Mouse (Mus musculus) midbrain, embryonic 13.5 days (tissue): ENCODE results near the gene Pomt1. TPM values are rescaled to one million over a fixed set of nuclear protein-coding genes. Genes with fewer than 3 reads are reported as not detected.

Experiments used
- ATAC-seq: fragments of 200-750 bp; cut with Nextera tagmentation; 2 replicates; pipeline ENCODE4 v1.8.0; 2017; ENCODE audit warnings: mild to moderate bottlenecking, moderate TSS enrichment, moderate library complexity
- H3K27ac ChIP-seq: fragments of 300-500 bp; sonication (generic); 2 replicates; pipeline ENCODE4 v1.5.1; 2015; ENCODE audit warnings: inconsistent platforms, mild to moderate bottlenecking, moderate library complexity
- H3K27me3 ChIP-seq: fragments of 300-500 bp; sonication (generic); 2 replicates; pipeline ENCODE4 v1.6.1; 2015; ENCODE audit warnings: mild to moderate bottlenecking, inconsistent platforms
- H3K36me3 ChIP-seq: fragments of 300-500 bp; sonication (generic); 2 replicates; pipeline ENCODE4 v1.6.1; 2015; ENCODE audit warnings: mild to moderate bottlenecking, inconsistent platforms
- H3K4me1 ChIP-seq: fragments of 300-500 bp; sonication (generic); replicated peaks from 2 replicates; pipeline ENCODE4 v1.6.1; 2015; ENCODE audit warnings: inconsistent platforms
- H3K4me2 ChIP-seq: fragments of 300-500 bp; sonication (generic); replicated peaks from 2 replicates; pipeline ENCODE4 v1.6.1; 2015; ENCODE audit warnings: moderate library complexity, mild to moderate bottlenecking, inconsistent platforms
- H3K4me3 ChIP-seq: fragments of 300-500 bp; sonication (generic); replicated peaks from 2 replicates; pipeline ENCODE4 v1.5.1; 2015; ENCODE audit warnings: mild to moderate bottlenecking, inconsistent platforms
- H3K9ac ChIP-seq: fragments of 300-500 bp; sonication (generic); replicated peaks from 2 replicates; pipeline ENCODE4 v1.6.1; 2015; ENCODE audit warnings: mild to moderate bottlenecking, inconsistent platforms
- H3K9me3 ChIP-seq: fragments of 300-500 bp; sonication (generic); 2 replicates; pipeline ENCODE4 v1.6.1; 2016; ENCODE audit warnings: mild to moderate bottlenecking, inconsistent platforms
- WGBS: fragments of 180-500 bp; shearing (Covaris S2); methylation state at CpG from one replicate; pipeline ENCODE4 v1.1.7; 2015; 5-methylcytosine and 5-hydroxymethylcytosine counted together
- polyA plus RNA-seq: library from polyadenylated mRNA; unstranded; fragments of >200 nt; fragmentation: Nextera tagmentation; extraction: Ambion mirVana; gene quantifications from 2 replicates; pipeline ENCODE4 v1.2.1, GENCODE M21; 2015

Gene Pomt1
- polyA plus RNA-seq, 1 experiment from 2014 or later, result 28.2 TPM

DNA sequence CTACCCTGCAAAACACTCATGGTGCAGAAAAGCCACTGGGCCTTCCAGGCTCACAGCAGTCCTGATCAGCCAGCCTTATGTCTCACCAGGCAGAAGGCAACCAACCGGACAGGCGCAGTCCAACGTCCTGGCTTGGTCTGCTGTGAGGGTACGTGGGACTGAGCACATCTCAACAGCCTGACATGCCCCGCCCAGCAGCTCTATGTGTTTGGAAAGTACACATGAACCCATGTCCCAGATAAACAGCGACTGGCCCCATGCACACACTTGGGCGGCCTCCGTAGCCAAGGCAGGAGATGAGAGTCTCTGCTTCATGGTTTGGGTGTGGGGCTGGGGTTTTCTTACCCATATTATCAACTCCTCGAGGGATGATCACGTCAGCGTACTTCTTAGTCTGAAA is 19.9 kb downstream of the Pomt1 start:
- Histone ChIP-seq H3K9ac (no peak overlapping the region), H3K27ac (no peak overlapping the region), H3K36me3 (peaks cover 70% of the 10 kb centered on the region), H3K4me2 (no peak overlapping the region), H3K9me3 (no peaks in the 10 kb centered on the region), H3K27me3 (no peaks in the 10 kb centered on the region), H3K4me1 (peaks cover 15% of the 10 kb centered on the region), H3K4me3 (no peak overlapping the region)
- 93% methylated on average over 11 of the region's 11 CpGs for WGBS
- no peak for ATAC-seq

DNA sequence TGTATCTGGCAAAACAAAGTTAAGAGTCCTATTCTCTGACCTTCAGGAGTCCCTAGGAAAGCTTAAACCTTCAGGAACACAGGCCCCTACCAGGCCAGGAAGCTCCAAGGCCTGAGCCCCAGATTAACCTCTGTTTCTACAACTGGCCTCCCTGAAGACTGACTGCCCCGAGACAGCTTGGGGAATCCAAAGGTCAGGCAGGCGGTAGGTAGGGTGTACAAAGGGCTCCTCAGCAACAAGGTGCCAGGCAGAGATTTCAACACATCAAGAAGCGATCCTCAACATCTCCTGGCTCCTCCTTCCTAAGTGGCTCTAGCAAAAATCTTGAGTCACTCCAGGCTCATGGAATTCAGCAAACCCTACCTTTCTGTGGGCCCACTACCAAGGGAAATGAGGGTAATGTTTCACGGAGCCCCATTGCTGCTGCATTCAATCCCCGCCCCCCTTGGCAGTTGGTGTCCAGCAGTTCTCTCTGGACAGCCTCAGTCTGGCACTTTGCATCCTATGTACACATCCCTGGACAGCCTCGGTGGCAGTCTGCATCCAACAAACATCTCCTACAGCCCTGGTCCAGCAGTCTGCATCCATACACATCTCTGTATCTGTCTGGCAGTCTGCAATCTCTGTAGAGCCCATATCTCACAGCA is 22.6 kb downstream of the Pomt1 start:
- Histone ChIP-seq H3K36me3 (peaks cover 43% of the 10 kb centered on the region), H3K4me1 (peaks cover 15% of the 10 kb centered on the region), H3K4me3 (peak overlapping the region; percentile 86), H3K27me3 (no peaks in the 10 kb centered on the region), H3K9ac (peak overlapping the region; percentile 88), H3K9me3 (no peaks in the 10 kb centered on the region), H3K4me2 (peak overlapping the region; percentile 89), H3K27ac (no peak overlapping the region)
- ATAC-seq, result no peak
- WGBS, result 66% methylated on average over 6 of the region's 6 CpGs

DNA sequence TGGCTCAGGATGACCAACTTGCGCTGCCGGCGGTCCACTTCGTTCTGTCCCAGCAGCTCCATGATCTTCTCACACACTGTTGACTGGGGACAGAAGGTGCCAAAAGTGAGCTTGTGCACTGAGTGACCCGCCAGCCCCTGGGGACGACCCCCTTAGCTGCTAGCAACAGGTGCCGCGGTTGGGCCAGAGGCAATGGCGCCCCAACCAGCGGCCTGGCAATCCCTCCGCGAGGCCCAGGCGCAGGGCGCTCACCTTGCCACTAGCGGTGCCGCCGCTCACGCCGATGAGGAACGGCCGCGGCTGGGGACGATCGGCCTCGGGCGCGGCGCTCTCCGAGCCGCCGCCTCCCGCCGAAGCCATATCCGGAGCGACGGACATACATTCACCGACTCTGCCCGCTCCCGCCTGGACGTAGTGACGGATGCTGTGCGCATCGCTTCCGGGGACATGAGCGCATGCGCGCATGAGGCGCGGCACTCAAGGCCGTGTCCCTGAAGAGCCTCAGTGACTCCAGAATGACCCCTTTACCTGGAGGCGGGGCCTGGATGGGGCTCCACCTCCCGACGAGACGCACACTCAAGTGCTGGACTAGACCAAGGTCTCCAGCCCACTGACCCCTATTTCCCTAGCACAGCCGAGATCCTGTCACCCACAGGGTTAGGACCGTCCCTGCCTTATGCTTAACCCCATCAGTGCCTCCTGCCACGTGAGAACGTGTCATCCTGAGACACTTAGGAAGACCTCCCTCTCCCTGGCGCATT is 23.4 kb downstream of the Pomt1 start, which contains the start of gene Uck1:
Gene Uck1, minus strand, starts transcription at position 503 of the 761 bp plus-strand sequence.
- Histone ChIP-seq H3K36me3 (peaks cover 34% of the 10 kb centered on the region), H3K27ac (peak within 1 kb of the TSS; percentile 67; the same call in 1 of the 2 replicates), H3K9me3 (no peaks in the 10 kb centered on the region), H3K9ac (peak within 1 kb of the TSS; percentile 88), H3K4me1 (peaks cover 15% of the 10 kb centered on the region), H3K4me2 (peak within 1 kb of the TSS; percentile 89), H3K4me3 (peak within 1 kb of the TSS; percentile 86), H3K27me3 (no peaks in the 10 kb centered on the region)
- peak; percentile 94 for ATAC-seq
- WGBS, result under 1% methylated on average over 59 of the region's 59 CpGs

DNA sequence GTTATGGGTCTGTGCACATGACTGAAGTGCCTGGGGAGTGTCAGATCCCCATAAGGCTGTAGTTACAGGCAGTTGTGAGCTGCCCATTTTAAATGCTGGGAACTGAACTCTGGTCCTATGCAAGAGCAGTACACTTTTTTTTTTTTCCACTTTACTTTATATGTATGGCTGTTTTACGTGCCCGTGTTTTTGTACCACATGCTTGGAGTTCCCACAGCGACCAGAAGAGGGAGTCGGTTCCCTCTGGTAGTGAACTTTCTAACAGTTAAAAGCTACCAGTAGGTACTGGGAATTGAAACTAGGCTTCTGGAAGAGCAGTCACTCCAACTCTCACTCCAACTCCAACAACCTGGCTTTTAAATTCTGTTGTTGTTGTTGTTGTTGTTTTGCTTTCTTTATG is 24.2 kb downstream of the Pomt1 start:
- H3K4me1 ChIP-seq, result peaks cover 15% of the 10 kb centered on the region
- peak; percentile 16; the same call in 1 of the 2 replicates for ATAC-seq
- H3K27me3 ChIP-seq, result no peaks in the 10 kb centered on the region
- H3K4me2 ChIP-seq, result peak overlapping the region; percentile 89; the same call in 1 of the 2 replicates
- H3K9ac ChIP-seq, result no peak overlapping the region
- no peaks in the 10 kb centered on the region for H3K9me3 ChIP-seq
- H3K36me3 ChIP-seq, result peaks cover 30% of the 10 kb centered on the region
- no peak overlapping the region for H3K27ac ChIP-seq
- WGBS, result 39% methylated on average over 4 of the region's 4 CpGs
- no peak overlapping the region for H3K4me3 ChIP-seq

DNA sequence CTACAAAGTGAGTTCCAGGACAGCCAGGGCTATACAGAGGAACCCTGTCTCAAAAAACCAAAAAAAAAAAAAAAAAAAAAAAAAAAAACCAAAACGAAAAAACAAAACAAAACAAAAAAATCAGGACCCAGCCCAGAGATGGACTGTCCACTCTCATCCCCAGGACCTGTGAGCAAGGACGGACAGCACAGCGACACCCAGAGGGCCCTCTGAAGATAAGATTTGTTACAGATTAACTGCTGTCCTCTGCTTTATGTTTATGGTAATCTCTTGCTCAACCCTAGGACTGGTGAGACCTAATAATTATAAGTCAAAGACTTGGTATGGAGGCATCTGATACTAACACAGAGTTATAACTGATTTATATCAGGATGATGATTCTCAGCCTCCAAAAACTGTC is 39.4 kb downstream of the Pomt1 start:
- Histone ChIP-seq H3K4me3 (no peak overlapping the region), H3K4me2 (no peak overlapping the region), H3K27ac (no peak overlapping the region), H3K9ac (no peak overlapping the region), H3K36me3 (peaks cover 42% of the 10 kb centered on the region), H3K4me1 (no peaks in the 10 kb centered on the region), H3K9me3 (no peaks in the 10 kb centered on the region), H3K27me3 (no peaks in the 10 kb centered on the region)
- ATAC-seq, result no peak
- WGBS, result 92% methylated on average over 3 of the region's 3 CpGs

DNA sequence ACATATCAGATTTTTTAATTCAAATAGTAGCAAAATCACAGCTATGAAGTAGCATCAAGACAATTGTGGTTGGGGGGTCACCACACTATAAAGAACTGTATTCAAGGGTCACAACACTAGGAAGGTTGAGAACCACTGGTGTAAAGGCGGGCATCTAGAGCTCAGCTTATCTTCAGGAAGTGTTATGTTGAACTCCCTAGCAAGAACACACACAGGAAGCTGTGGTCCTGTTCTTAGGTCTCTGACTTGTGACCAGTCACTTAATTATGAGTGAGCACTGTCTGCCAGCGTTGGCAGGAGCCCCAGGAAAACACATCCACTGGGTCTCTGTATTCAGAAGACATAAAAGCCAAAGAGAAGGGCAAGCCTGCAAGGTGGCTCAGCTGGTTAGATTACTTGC is 45.9 kb downstream of the Pomt1 start:
- no peak for ATAC-seq
- H3K36me3 ChIP-seq, result peaks cover 80% of the 10 kb centered on the region
- 88% methylated on average over 2 of the region's 2 CpGs for WGBS
- no peak overlapping the region for H3K27ac ChIP-seq
- H3K27me3 ChIP-seq, result no peaks in the 10 kb centered on the region
- H3K9me3 ChIP-seq, result no peaks in the 10 kb centered on the region
- H3K4me2 ChIP-seq, result no peak overlapping the region
- peaks cover 12% of the 10 kb centered on the region for H3K4me1 ChIP-seq
- no peak overlapping the region for H3K9ac ChIP-seq
- no peak overlapping the region for H3K4me3 ChIP-seq

DNA sequence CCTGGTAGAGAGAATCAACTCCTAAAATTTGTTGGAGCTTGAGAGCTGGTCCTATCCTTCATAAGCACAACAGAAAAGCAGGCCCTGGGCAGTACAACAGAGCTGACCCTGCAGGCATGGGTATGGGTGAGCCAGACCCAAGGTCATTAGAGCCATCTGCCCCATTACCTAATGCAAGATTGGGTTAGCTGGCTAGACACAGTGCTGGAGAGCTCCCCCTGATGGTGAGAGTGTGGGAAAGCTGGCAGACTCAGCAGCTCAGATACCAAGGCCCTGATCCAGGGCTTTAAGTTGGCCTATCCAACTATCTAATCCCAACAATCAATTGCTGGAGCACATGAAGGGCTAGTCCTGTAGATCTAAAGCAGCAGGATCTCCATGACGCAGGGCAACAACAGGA is 46.3 kb downstream of the Pomt1 start:
- 92% methylated on average over 1 of the region's 1 CpGs for WGBS
- H3K27ac ChIP-seq, result no peak overlapping the region
- H3K4me1 ChIP-seq, result peaks cover 13% of the 10 kb centered on the region
- no peak overlapping the region for H3K4me3 ChIP-seq
- peaks cover 76% of the 10 kb centered on the region for H3K36me3 ChIP-seq
- ATAC-seq, result no peak
- H3K9me3 ChIP-seq, result no peaks in the 10 kb centered on the region
- H3K4me2 ChIP-seq, result no peak overlapping the region
- no peak overlapping the region for H3K9ac ChIP-seq
- no peaks in the 10 kb centered on the region for H3K27me3 ChIP-seq

DNA sequence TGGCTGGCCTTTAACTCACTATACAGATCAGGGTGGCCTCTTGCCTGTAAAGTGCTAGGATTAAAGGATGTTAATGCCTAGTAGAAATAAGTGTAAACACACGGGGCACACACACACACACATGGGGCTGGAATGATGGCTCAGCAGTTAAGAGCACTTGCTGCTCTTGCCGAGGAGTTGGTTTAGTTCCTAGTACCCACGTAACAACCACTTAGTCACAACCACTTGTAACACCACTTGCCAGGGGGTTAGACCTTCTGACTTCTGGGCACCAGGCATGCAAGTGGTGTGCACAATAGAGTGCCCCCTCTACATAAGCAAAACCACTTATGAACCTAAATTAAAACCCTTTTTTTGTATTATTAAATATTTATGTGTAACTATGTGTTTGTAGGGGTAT is 47.6 kb downstream of the Pomt1 start:
- Histone ChIP-seq H3K4me2 (no peak overlapping the region), H3K9ac (no peak overlapping the region), H3K36me3 (peaks cover 63% of the 10 kb centered on the region), H3K9me3 (no peaks in the 10 kb centered on the region), H3K27me3 (no peaks in the 10 kb centered on the region), H3K4me3 (no peak overlapping the region), H3K4me1 (peaks cover 18% of the 10 kb centered on the region), H3K27ac (no peak overlapping the region)
- WGBS, result 95% methylated on average over 3 of the region's 3 CpGs
- ATAC-seq, result no peak

DNA sequence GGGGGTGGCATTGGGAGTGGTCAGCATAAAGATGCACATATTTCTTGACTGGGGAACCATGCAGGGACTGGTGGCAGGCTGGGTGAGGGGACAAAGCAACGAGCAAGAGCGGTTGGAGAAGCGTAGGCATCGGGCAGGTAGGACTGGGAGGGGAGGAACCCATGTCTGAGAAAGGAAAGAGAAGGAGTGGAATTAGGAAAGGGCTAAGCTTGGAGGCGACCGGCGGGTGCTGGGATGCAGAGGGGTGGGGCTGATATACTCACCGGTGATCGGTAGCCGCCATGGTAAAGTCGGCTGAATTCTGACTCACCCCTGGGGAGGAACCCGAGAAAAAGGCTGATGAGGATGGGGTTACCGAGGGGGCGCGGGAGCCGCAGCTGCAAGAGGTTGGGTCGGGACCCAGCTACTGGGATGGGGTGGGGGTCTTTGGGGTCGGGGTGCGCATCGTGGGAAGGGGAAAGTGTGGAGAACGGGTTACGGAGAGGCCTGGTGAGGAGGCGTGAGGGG is 51.0 kb downstream of the Pomt1 start, which contains the start of gene Golga2:
Gene Golga2, plus strand, starts transcription at position 51 of the 507 bp plus-strand sequence.
- peak; percentile 19; the same call in 1 of the 2 replicates for ATAC-seq
- H3K4me2 ChIP-seq, result peak within 1 kb of the TSS; percentile 92
- WGBS, result 0% methylated on average over 23 of the region's 23 CpGs
- H3K9ac ChIP-seq, result peak within 1 kb of the TSS; percentile 94
- peak within 1 kb of the TSS; percentile 92 for H3K4me3 ChIP-seq
- H3K27ac ChIP-seq, result peak within 1 kb of the TSS; percentile 67
- H3K4me1 ChIP-seq, result peaks cover 24% of the 10 kb centered on the region
- H3K36me3 ChIP-seq, result peaks cover 36% of the 10 kb centered on the region
- no peaks in the 10 kb centered on the region for H3K27me3 ChIP-seq
- H3K9me3 ChIP-seq, result no peaks in the 10 kb centered on the region

DNA sequence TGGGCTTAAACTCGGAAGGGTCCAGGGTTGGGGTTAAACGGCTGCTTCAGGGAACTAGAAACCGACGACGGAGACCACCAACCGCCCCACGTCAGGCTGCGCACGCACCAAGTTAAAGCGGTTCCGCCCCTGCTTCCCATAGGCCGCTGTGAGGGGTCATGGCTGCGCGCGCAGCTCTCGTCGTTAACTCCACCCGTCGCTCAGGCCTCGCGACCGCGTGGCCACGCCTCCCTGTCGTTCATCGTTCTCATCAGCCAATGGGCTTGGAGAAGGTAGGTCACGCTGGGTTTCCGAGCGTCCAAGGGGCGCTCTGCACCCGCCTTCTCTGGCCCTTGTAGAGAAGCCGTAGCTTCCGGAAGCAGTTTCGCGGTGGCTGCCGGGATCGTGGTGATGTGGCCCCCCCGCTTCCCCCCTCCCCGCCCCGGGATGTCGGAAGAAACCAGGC is 51.6 kb downstream of the Pomt1 start, which contains the start of gene Swi5:
Gene Swi5, minus strand, starts transcription at position 153 of the 445 bp plus-strand sequence.
- WGBS, result under 1% methylated on average over 41 of the region's 41 CpGs
- Histone ChIP-seq H3K9me3 (no peaks in the 10 kb centered on the region), H3K4me3 (peak within 1 kb of the TSS; percentile 92), H3K27me3 (no peaks in the 10 kb centered on the region), H3K27ac (peak within 1 kb of the TSS; percentile 67), H3K36me3 (peaks cover 36% of the 10 kb centered on the region), H3K9ac (peak within 1 kb of the TSS; percentile 94), H3K4me1 (peaks cover 24% of the 10 kb centered on the region), H3K4me2 (peak within 1 kb of the TSS; percentile 92)
- peak; percentile 99 for ATAC-seq

DNA sequence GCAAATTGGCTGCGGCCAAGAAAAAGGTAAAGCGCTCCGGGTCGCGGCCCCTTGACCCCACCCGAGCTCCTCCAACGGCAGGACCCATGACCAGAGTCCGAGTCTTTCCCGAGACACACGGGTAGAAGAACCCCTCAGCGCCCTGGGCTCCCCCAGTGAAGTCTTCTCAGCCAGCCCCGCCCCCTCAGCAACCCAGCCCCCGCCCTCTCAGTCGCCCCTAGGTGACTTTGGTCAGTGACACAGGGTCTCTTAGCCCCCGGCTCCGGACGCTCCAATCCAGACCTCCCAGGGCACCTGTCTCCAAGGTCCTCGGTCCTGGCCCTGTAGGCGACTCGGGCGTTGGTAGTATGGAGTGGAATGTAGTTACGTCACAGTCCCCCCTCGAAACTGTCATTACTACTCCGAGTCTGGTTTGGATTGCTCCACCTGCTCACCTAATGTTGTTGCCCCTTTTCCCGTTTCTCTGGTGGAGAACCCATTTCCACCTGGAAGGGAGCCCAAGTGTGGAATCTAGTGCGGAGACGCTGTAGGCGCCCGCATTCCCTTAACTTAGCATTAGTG is 52.1 kb downstream of the Pomt1 start:
- peak; percentile 74 for ATAC-seq
- Histone ChIP-seq H3K9me3 (no peaks in the 10 kb centered on the region), H3K27ac (peak overlapping the region; percentile 62; the same call in 1 of the 2 replicates), H3K36me3 (peaks cover 35% of the 10 kb centered on the region), H3K4me3 (peak overlapping the region; percentile 92), H3K4me1 (peaks cover 24% of the 10 kb centered on the region), H3K27me3 (no peaks in the 10 kb centered on the region), H3K4me2 (peak overlapping the region; percentile 91), H3K9ac (peak overlapping the region; percentile 93)
- WGBS, result 4% methylated on average over 27 of the region's 29 CpGs

DNA sequence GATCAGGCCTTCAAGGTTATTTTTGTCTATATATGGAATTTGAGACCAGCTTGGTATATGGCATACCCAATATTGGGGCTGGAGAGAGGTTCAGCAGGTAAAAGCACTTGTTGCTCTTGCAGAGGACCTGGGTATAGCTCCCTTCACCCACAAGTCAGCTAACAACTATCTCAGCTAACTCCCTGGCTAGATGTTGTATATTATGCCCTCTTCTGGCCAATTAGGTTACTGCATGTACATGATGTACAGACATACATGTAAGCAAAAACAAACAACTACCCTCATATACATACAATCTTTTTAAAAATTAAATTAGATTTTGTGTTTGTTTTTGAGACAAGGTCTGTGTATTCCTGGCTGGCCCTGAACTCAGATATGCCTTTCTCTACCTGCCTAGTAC is 53.2 kb downstream of the Pomt1 start:
- Histone ChIP-seq H3K9ac (no peak overlapping the region), H3K4me1 (peaks cover 24% of the 10 kb centered on the region), H3K27me3 (no peaks in the 10 kb centered on the region), H3K27ac (no peak overlapping the region), H3K4me3 (peak overlapping the region; percentile 92), H3K9me3 (no peaks in the 10 kb centered on the region), H3K36me3 (peaks cover 31% of the 10 kb centered on the region), H3K4me2 (peak overlapping the region; percentile 91; the same call in 1 of the 2 replicates)
- ATAC-seq, result no peak
